Mouse (Mus musculus): ENCODE measurements around the gene Mynn.
"Not testable (repeated sequence)": the region's sequence is repeated elsewhere in the genome, so short reads cannot be mapped to it uniquely, and the experiment has no call there.

The Mynn gene

GRCm38 (mm10) chr3:30602065-30602739 is at the start of gene Mynn:
TSS of gene Mynn (plus strand) at chr3:30602065.
- DNase-seq, result peak; percentile 96 to 97

- DNase-seq, result no peak
Measured at GRCm38 (mm10) chr3:30553741-30554140, 48.1 kb upstream of the Mynn start.

GRCm38 (mm10) chr3:30560677-30561314 is 41.1 kb upstream of the Mynn start:
- no peak for DNase-seq

GRCm38 (mm10) chr3:30566333-30566732 is 35.5 kb upstream of the Mynn start:
- not testable (repeated sequence) for DNase-seq

GRCm38 (mm10) chr3:30573549-30573948 is 28.3 kb upstream of the Mynn start:
- no peak for DNase-seq

- DNase-seq, result no peak
Measured at GRCm38 (mm10) chr3:30588865-30589264, 13.0 kb upstream of the Mynn start.

- DNase-seq, result no peak
Measured at GRCm38 (mm10) chr3:30592418-30592853, 9.4 kb upstream of the Mynn start.

GRCm38 (mm10) chr3:30593719-30594485 is 8.0 kb upstream of the Mynn start:
- DNase-seq, result peak in 1 of 2 experiments; percentile 11

GRCm38 (mm10) chr3:30595111-30595832 is 6.6 kb upstream of the Mynn start:
- DNase-seq, result peak; percentile 9 to 18

- no peak for DNase-seq
Measured at GRCm38 (mm10) chr3:30597271-30597670, 4.6 kb upstream of the Mynn start.

- peak; percentile 35 to 53 for DNase-seq
Measured at GRCm38 (mm10) chr3:30599711-30600545, 1.9 kb upstream of the Mynn start, which contains the start of gene Actrt3. TSS of gene Actrt3 (minus strand) at chr3:30599939.

GRCm38 (mm10) chr3:30600717-30601116 is 1.1 kb upstream of the Mynn start:
- DNase-seq, result peak; percentile 34 to 40

GRCm38 (mm10) chr3:30601175-30601574 is 690 bp upstream of the Mynn start:
- DNase-seq, result peak; percentile 85 to 91

- no peak for DNase-seq
Measured at GRCm38 (mm10) chr3:30601610-30602064, 228 bp upstream of the Mynn start.

GRCm38 (mm10) chr3:30602740-30603098 is 854 bp downstream of the Mynn start:
- peak in 1 of 2 experiments; percentile 80 for DNase-seq

- DNase-seq, result no peak
Measured at GRCm38 (mm10) chr3:30603256-30603655, 1.4 kb downstream of the Mynn start.

- DNase-seq, result no peak
Measured at GRCm38 (mm10) chr3:30608999-30609398, 7.1 kb downstream of the Mynn start.

- DNase-seq, result peak; percentile 22 to 42
Measured at GRCm38 (mm10) chr3:30610930-30611329, 9.1 kb downstream of the Mynn start.

- DNase-seq, result no peak
Measured at GRCm38 (mm10) chr3:30620132-30620531, 18.3 kb downstream of the Mynn start.

- DNase-seq, result no peak
Measured at GRCm38 (mm10) chr3:30633681-30634080, 31.8 kb downstream of the Mynn start.

GRCm38 (mm10) chr3:30635629-30636028 is 33.8 kb downstream of the Mynn start:
- no peak for DNase-seq

GRCm38 (mm10) chr3:30644207-30644606 is 42.3 kb downstream of the Mynn start, which contains the start of gene Lrriq4:
TSS of gene Lrriq4 (plus strand) at chr3:30644507.
- no peak for DNase-seq

All from thymus, postnatal 36 days (tissue).